Mouse (Mus musculus) hindbrain, embryonic 14.5 days (tissue): ENCODE measurements around the gene Pcsk6. TPM values are rescaled to one million over a fixed set of nuclear protein-coding genes. Genes with fewer than 3 reads are reported as not detected.

ENCODE experiments used
- ATAC-seq: fragments of 200-750 bp; cut with Nextera tagmentation; 2 replicates; pipeline ENCODE4 v1.8.0; 2017; ENCODE audit warnings: moderate number of reproducible peaks, mild to moderate bottlenecking, moderate TSS enrichment, moderate library complexity; ENCODE audit not compliant: low FRiP score
- DNase-seq: peaks from one replicate; pipeline ENCODE4 v3.0.0-alpha.2; 2015; ENCODE audit warnings: low spot score
- H3K27ac ChIP-seq: fragments of 300-500 bp; sonication (generic); 2 replicates; pipeline ENCODE4 v1.5.1; 2014; ENCODE audit warnings: mild to moderate bottlenecking, moderate library complexity
- H3K27me3 ChIP-seq: fragments of 300-500 bp; sonication (generic); 2 replicates; pipeline ENCODE4 v1.6.1; 2014; ENCODE audit warnings: mild to moderate bottlenecking, low read length, mixed read lengths; ENCODE audit not compliant: control insufficient read depth, insufficient read depth
- H3K36me3 ChIP-seq: fragments of 300-500 bp; sonication (generic); replicated peaks from 2 replicates; pipeline ENCODE4 v1.6.1; 2014; ENCODE audit not compliant: control insufficient read depth, insufficient read depth
- H3K4me1 ChIP-seq: fragments of 300-500 bp; sonication (generic); replicated peaks from 2 replicates; pipeline ENCODE4 v1.6.1; 2014; ENCODE audit warnings: antibody characterized with exemption, low read length, mixed read lengths; ENCODE audit not compliant: control insufficient read depth, insufficient read depth
- H3K4me2 ChIP-seq: fragments of 300-500 bp; sonication (generic); replicated peaks from 2 replicates; pipeline ENCODE4 v1.6.1; 2014; ENCODE audit warnings: mild to moderate bottlenecking, moderate library complexity
- H3K4me3 ChIP-seq: fragments of 300-500 bp; sonication (generic); replicated peaks from 2 replicates; pipeline ENCODE4 v1.5.1; 2014; ENCODE audit warnings: mild to moderate bottlenecking, low read length
- H3K9ac ChIP-seq: fragments of 300-500 bp; sonication (generic); 2 replicates; pipeline ENCODE4 v1.6.1; 2014
- H3K9me3 ChIP-seq: fragments of 300-500 bp; sonication (generic); 2 replicates; pipeline ENCODE4 v1.6.1; 2016; ENCODE audit warnings: low read length; ENCODE audit not compliant: control insufficient read depth
- WGBS: fragments of 180-500 bp; shearing (Covaris S2); extraction: QIAGEN DNeasy Blood & Tissue Kit; methylation state at CpG from one replicate; pipeline ENCODE4 v1.1.7; 2014; 5-methylcytosine and 5-hydroxymethylcytosine counted together
- polyA plus RNA-seq: library from polyadenylated mRNA; unstranded; fragments of >200 nt; fragmentation: Nextera tagmentation; extraction: Ambion mirVana; gene quantifications from 2 replicates; pipeline ENCODE4 v1.2.1, GENCODE M21; 2014

Gene Pcsk6
- polyA plus RNA-seq, 1 experiment from 2014 or later: 1.9 TPM

- Histone ChIP-seq H3K9me3 (no peaks in the 10 kb centered on the region), H3K4me2 (peak overlapping the region; percentile 78), H3K4me3 (peak overlapping the region; percentile 70), H3K27ac (peak overlapping the region; percentile 67; the same call in 1 of the 2 replicates), H3K36me3 (peaks cover 58% of the 10 kb centered on the region), H3K27me3 (no peaks in the 10 kb centered on the region), H3K9ac (peak overlapping the region; percentile 60), H3K4me1 (peaks cover 18% of the 10 kb centered on the region)
- DNase-seq (no peak), ATAC-seq (no peak)
- WGBS: 27% methylated on average over 5 of the region's 5 CpGs
These were observed 218.7 kb downstream of the Pcsk6 start for GRCm38 (mm10) chr7:66080231-66080613.

GRCm38 (mm10) chr7:66083757-66084156 lies 222.2 kb downstream of the Pcsk6 start:
- DNase-seq (no peak), ATAC-seq (no peak)
- no peak overlapping the region for H3K4me3 ChIP-seq
- no peaks in the 10 kb centered on the region for H3K27me3 ChIP-seq
- WGBS: 90% methylated on average over 6 of the region's 6 CpGs
- H3K9ac ChIP-seq: no peak overlapping the region
- H3K9me3 ChIP-seq: no peaks in the 10 kb centered on the region
- no peak overlapping the region for H3K27ac ChIP-seq
- peaks cover 73% of the 10 kb centered on the region for H3K36me3 ChIP-seq
- peaks cover 16% of the 10 kb centered on the region for H3K4me1 ChIP-seq
- H3K4me2 ChIP-seq: no peak overlapping the region

DNA sequence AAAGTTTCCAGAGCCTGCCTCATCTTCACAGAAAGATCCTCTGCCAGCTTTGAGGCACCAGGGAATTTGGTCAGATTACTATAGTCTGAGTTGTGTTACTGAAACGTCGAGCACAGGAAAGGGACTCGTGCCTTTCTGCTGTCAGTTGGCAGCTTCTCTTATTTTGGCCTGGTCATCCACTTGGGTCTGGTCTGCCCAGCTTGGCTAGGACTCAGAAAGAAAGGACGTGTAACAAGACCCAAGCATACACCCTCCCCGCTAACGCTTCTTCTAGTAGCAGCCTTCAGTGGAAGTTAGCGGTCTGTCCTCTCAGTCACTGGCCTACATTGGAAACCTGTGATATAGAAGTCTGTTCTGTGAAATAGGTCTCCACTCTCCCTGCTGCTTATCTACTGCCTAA lies 223.0 kb downstream of the Pcsk6 start:
- H3K9me3 ChIP-seq: no peaks in the 10 kb centered on the region
- DNase-seq (no peak), ATAC-seq (no peak)
- H3K36me3 ChIP-seq: peaks cover 81% of the 10 kb centered on the region
- H3K4me3 ChIP-seq: no peak overlapping the region
- peaks cover 13% of the 10 kb centered on the region for H3K4me1 ChIP-seq
- 84% methylated on average over 7 of the region's 7 CpGs for WGBS
- H3K4me2 ChIP-seq: no peak overlapping the region
- no peaks in the 10 kb centered on the region for H3K27me3 ChIP-seq
- no peak overlapping the region for H3K27ac ChIP-seq
- no peak overlapping the region for H3K9ac ChIP-seq

GRCm38 (mm10) chr7:66087652-66088051 lies 226.1 kb downstream of the Pcsk6 start:
- Histone ChIP-seq H3K4me3 (no peak overlapping the region), H3K4me2 (no peak overlapping the region), H3K9ac (no peak overlapping the region), H3K27ac (no peak overlapping the region), H3K9me3 (no peaks in the 10 kb centered on the region), H3K27me3 (no peaks in the 10 kb centered on the region), H3K4me1 (no peaks in the 10 kb centered on the region), H3K36me3 (peaks cover 94% of the 10 kb centered on the region)
- WGBS: 90% methylated on average over 4 of the region's 4 CpGs
- ATAC-seq: no peak
- DNase-seq: no peak

DNA sequence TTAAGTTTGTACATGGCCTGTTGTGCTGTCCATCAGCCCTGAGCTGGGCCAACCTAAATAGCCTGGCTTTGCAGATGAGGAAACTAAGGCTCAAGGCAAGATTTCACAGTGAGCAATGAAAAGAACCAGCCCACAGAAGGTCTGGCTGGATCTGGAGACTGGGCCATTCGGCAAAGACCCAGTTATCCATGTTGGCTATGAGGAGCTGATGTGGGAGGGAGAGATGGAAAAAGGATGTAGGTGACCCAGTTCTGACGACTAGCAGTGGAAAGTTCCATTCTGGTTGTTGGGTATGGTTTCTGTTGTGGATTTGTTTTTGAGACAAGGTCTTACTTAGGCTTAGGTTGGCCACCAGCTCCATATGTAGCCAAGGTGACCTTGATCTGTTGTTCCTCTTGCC lies 226.5 kb downstream of the Pcsk6 start:
- WGBS: 97% methylated on average over 2 of the region's 2 CpGs
- no peak for ATAC-seq
- Histone ChIP-seq H3K27ac (no peak overlapping the region), H3K27me3 (no peaks in the 10 kb centered on the region), H3K9ac (no peak overlapping the region), H3K4me2 (no peak overlapping the region), H3K4me3 (no peak overlapping the region), H3K36me3 (peaks cover 89% of the 10 kb centered on the region), H3K9me3 (no peaks in the 10 kb centered on the region), H3K4me1 (no peaks in the 10 kb centered on the region)
- no peak for DNase-seq

DNA sequence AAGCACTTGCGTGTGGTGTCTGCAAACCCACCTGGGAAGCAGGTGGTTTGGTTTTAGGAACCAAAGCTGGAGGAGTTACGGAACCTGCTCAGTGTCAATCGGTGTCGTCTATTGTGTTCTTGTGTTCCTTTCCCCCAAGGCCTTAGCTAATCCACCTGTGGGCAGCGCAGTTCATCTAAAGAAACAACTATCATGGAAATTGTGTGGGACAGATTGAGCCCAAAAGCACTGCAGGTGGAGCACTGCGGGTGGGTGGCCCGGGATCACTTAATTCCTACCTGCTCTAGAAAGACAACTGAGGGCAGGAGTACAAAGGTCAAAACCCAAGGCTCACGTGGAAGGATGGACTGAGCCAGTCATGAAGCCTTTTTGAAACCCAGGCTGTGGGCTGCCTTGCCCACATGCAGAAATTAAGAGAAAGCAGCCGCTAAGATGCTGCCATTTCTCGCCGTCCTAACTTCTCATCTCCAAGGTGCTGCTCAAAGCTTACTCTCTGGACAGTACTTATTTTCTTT lies 229.2 kb downstream of the Pcsk6 start:
- WGBS: 86% methylated on average over 11 of the region's 11 CpGs
- Histone ChIP-seq H3K36me3 (peaks cover 63% of the 10 kb centered on the region), H3K4me2 (no peak overlapping the region)

GRCm38 (mm10) chr7:66091553-66091952 lies 230.0 kb downstream of the Pcsk6 start:
- H3K9ac ChIP-seq: no peak overlapping the region
- WGBS: 88% methylated on average over 7 of the region's 7 CpGs
- no peaks in the 10 kb centered on the region for H3K4me1 ChIP-seq
- no peak overlapping the region for H3K4me3 ChIP-seq
- H3K4me2 ChIP-seq: no peak overlapping the region
- ATAC-seq (no peak), DNase-seq (no peak)
- no peak overlapping the region for H3K27ac ChIP-seq
- peaks cover 55% of the 10 kb centered on the region for H3K36me3 ChIP-seq
- no peaks in the 10 kb centered on the region for H3K27me3 ChIP-seq
- H3K9me3 ChIP-seq: no peaks in the 10 kb centered on the region

More for the DNA sequence above, 229.2 kb downstream of the Pcsk6 start:
- Histone ChIP-seq H3K4me3 (no peak overlapping the region), H3K27ac (no peak overlapping the region), H3K9ac (no peak overlapping the region), H3K27me3 (no peaks in the 10 kb centered on the region), H3K4me1 (no peaks in the 10 kb centered on the region), H3K9me3 (no peaks in the 10 kb centered on the region)
- DNase-seq: no peak
- ATAC-seq: no peak

DNA sequence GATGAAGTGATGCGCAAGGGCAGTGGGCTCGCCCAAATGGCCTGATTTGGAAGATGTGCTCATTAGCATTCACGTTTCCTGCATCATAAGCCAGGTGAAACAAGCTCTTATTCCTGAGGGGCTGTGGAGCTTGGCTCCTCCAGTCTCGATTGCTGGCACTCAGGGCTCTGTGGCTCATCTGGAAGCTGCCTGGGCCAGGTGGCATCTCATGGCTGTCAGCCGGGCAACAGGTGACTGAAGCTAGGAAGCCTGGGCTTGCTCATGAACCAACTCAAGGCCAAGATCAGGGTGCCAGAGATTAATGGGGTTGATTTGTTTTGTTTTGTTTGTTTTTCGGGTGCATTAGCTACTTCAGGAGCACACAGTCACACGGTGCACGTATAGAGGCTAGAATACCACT lies 231.1 kb downstream of the Pcsk6 start:
- H3K4me3 ChIP-seq: no peak overlapping the region
- peaks cover 44% of the 10 kb centered on the region for H3K36me3 ChIP-seq
- no peaks in the 10 kb centered on the region for H3K27me3 ChIP-seq
- no peak overlapping the region for H3K4me2 ChIP-seq
- H3K4me1 ChIP-seq: no peaks in the 10 kb centered on the region
- ATAC-seq: no peak
- H3K9ac ChIP-seq: no peak overlapping the region
- H3K9me3 ChIP-seq: no peaks in the 10 kb centered on the region
- H3K27ac ChIP-seq: no peak overlapping the region
- DNase-seq: no peak
- 89% methylated on average over 8 of the region's 8 CpGs for WGBS

GRCm38 (mm10) chr7:66094141-66094540 lies 232.6 kb downstream of the Pcsk6 start:
- no peaks in the 10 kb centered on the region for H3K4me1 ChIP-seq
- H3K36me3 ChIP-seq: peaks cover 29% of the 10 kb centered on the region
- ATAC-seq (no peak), DNase-seq (no peak)
- H3K4me2 ChIP-seq: no peak overlapping the region
- no peak overlapping the region for H3K27ac ChIP-seq
- no peaks in the 10 kb centered on the region for H3K9me3 ChIP-seq
- H3K9ac ChIP-seq: no peak overlapping the region
- no peaks in the 10 kb centered on the region for H3K27me3 ChIP-seq
- no peak overlapping the region for H3K4me3 ChIP-seq
- WGBS: 78% methylated on average over 5 of the region's 5 CpGs

GRCm38 (mm10) chr7:66098803-66099202 lies 237.3 kb downstream of the Pcsk6 start:
- no peaks in the 10 kb centered on the region for H3K27me3 ChIP-seq
- no peak overlapping the region for H3K9ac ChIP-seq
- no peak for ATAC-seq
- no peaks in the 10 kb centered on the region for H3K36me3 ChIP-seq
- no peaks in the 10 kb centered on the region for H3K4me1 ChIP-seq
- DNase-seq: no peak
- H3K4me2 ChIP-seq: no peak overlapping the region
- 84% methylated on average over 7 of the region's 7 CpGs for WGBS
- H3K27ac ChIP-seq: no peak overlapping the region
- no peak overlapping the region for H3K4me3 ChIP-seq
- H3K9me3 ChIP-seq: no peaks in the 10 kb centered on the region
